Mouse (Mus musculus) E14TG2a.4 (cell line): ENCODE data around the gene Atrnl1.
A peak's percentile ranks its signal among the peaks of the same experiment; 100 is the strongest.

ENCODE experiments used
- H3K27me3 ChIP-seq: 2 replicates; pipeline ENCODE4 v1.6.1; 2014; ENCODE audit warnings: low read length, control low read depth; ENCODE audit not compliant: insufficient read depth
- H3K36me3 ChIP-seq: 2 replicates; pipeline ENCODE4 v1.6.1; 2014; ENCODE audit warnings: low read length, control low read depth; ENCODE audit not compliant: insufficient read depth
- H3K4me1 ChIP-seq: replicated peaks from 2 replicates; pipeline ENCODE4 v1.6.1; 2014; ENCODE audit warnings: low read depth, low read length, control low read depth
- H3K4me3 ChIP-seq: replicated peaks from 2 replicates; pipeline ENCODE4 v1.5.1; 2014; ENCODE audit warnings: mild to moderate bottlenecking, low read length
- H3K9me3 ChIP-seq: 2 replicates; pipeline ENCODE4 v1.6.1; 2014; ENCODE audit warnings: low read length, control low read depth
- CTCF ChIP-seq: conservative IDR thresholded peaks from 2 replicates; pipeline ENCODE4 v1.5.1; 2014; ENCODE audit warnings: low read length
- NANOG ChIP-seq: IDR thresholded peaks from 2 replicates; pipeline ENCODE4 v1.6.1; 2014; ENCODE audit warnings: borderline replicate concordance, low read length, mixed read lengths
- POU5F1 ChIP-seq: IDR thresholded peaks from 2 replicates; pipeline ENCODE4 v1.6.1; 2014; ENCODE audit warnings: low read length, borderline replicate concordance

Atrnl1 gene

DNA sequence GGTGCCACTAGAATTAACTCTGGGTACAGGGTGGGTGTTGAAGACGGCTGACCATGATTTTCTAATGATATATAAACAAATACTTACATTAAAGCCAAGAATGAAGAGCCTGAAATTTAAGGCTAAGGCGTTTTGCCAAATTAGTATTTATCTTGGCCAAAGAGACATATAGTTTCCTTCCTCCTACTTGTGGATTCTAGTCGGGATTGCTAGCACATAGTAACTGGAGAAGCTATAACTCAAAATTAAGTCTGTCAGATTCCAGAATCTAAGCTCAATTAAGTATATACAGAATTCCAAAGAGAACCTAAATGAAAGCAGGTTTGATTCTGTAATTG lies 192.6 kb downstream of the Atrnl1 start:
- H3K4me3 ChIP-seq: no peak overlapping the region
- TF ChIP-seq CTCF (no peak), POU5F1 (no peak), NANOG (no peak)
- H3K36me3 ChIP-seq: no peaks in the 10 kb centered on the region
- no peaks in the 10 kb centered on the region for H3K9me3 ChIP-seq
- H3K27me3 ChIP-seq: no peaks in the 10 kb centered on the region
- H3K4me1 ChIP-seq: no peaks in the 10 kb centered on the region

DNA sequence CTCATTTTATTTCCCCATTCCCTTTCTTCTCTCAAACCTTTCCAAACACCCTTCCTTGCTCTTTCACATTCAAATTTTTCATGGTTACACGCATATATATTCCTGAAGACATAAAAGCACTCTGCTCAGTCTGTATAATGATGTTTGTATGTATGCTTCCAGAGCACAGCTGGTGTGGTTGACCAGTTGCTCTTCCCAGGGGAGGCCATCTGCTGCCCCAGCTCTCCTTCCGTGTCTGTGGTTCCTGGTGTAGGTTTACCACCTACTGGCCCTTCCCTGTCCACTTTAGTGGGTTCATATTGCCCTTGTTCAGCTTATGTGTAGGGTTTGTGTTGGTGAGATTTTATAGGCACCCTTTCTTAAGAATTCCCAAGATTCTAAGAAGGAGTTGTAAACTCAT lies 197.5 kb downstream of the Atrnl1 start:
- Histone ChIP-seq H3K36me3 (no peaks in the 10 kb centered on the region), H3K9me3 (no peaks in the 10 kb centered on the region), H3K27me3 (no peaks in the 10 kb centered on the region), H3K4me1 (no peaks in the 10 kb centered on the region), H3K4me3 (no peak overlapping the region)
- no peak for TF ChIP-seq POU5F1
- no peak for TF ChIP-seq NANOG
- TF ChIP-seq CTCF: no peak

DNA sequence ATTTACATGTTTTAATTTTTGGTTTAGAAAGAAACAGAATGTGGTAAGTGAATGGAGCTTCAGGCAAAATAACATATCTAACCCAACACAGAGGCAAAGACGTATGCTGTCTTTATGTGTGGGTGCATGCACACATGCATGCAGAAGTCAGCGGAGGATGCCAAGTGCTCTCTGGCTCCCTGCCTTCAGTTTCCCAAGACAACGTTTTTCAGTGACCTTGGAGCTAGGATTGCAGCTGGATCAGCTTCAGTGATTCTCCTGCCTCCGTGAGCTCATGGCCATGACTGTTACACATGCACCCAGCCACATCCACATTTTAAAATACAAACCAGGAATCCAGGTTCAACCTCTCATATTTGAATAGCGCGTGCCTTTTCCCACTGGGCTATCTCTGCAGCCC lies 203.5 kb downstream of the Atrnl1 start:
- Histone ChIP-seq H3K36me3 (no peaks in the 10 kb centered on the region), H3K4me1 (no peaks in the 10 kb centered on the region), H3K9me3 (no peaks in the 10 kb centered on the region), H3K27me3 (no peaks in the 10 kb centered on the region), H3K4me3 (no peak overlapping the region)
- TF ChIP-seq CTCF: no peak
- TF ChIP-seq POU5F1: no peak
- no peak for TF ChIP-seq NANOG

DNA sequence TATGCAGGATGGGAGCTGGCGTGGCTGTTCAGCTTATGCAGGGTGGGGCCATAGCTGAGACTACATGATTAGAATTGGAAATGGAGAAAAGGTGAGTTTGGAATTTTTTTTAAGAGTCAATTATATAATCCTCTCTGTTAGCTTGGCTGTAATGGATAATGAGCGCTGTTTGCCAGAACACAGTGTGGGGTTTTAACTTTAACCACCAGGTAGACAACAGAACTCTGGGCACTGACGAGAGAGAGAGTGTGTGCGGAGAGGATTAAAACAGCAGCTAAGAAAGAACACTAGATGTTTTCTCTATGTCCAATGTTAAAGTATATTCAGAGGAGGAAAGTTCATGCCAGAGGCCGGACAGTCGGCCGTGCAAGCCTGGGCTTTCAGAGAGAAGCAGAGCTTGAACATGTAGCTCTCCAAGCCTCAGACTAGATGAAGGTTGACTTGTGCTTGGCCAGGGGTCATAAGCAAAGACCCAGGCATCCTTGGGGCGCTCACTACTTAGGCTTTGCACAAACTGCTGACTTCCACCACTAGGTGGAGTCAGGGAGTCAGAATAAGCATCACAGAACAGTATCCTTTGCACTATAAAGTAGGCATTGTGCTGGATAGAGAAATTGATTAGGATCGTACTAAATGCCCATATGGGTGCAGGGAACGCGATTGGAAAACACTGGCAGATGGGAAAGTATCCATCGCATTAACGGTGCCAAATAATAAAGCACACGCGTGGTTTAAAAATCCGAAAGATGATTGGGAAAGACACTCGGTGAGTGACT lies 205.6 kb downstream of the Atrnl1 start:
- no peaks in the 10 kb centered on the region for H3K36me3 ChIP-seq
- TF ChIP-seq NANOG (no peak), POU5F1 (no peak), CTCF (peak; percentile 61)
- H3K27me3 ChIP-seq: no peaks in the 10 kb centered on the region
- H3K9me3 ChIP-seq: no peaks in the 10 kb centered on the region
- H3K4me1 ChIP-seq: no peaks in the 10 kb centered on the region
- no peak overlapping the region for H3K4me3 ChIP-seq

DNA sequence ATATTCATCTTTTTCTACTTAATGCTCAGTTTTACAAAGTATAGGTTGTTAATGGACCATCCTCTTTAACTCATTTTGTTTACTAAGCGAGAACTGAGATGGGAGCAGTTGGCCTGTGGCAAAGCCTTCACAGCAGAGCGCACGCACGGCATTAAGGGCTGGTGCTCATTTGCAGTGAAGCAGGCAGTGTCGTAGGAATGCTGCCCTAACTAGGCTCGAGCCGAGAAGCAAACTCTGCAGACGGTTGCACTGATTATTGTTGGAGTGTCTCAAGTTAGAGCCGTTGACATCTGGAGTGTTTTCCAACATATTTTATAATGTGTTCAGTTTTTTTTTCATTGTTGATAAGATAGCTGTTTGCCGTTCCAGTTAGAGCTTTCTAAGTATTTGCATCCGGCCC lies 206.9 kb downstream of the Atrnl1 start:
- Histone ChIP-seq H3K27me3 (no peaks in the 10 kb centered on the region), H3K9me3 (peaks cover 4% of the 10 kb centered on the region), H3K4me3 (no peak overlapping the region), H3K36me3 (no peaks in the 10 kb centered on the region), H3K4me1 (no peaks in the 10 kb centered on the region)
- TF ChIP-seq NANOG (no peak), CTCF (no peak), POU5F1 (no peak)

DNA sequence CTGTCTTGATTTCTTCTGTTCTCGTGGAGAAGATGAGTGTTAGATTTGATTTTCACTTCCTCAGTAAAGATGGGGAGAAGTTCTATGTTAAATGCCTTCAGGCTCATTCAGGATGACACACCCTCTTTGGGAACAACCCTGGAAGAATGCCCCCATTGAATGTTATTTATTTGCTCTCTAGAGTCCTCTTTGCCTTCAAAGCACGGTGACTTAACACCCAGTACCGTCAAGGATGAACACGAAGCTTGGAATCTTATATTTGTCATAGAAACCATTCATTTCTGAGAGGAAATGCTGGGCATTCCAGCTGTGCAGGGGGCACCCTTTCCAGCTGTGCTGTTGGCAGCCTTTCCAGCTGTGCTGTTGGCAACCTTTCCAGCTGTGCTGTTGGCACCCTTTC lies 212.6 kb downstream of the Atrnl1 start:
- Histone ChIP-seq H3K4me1 (no peaks in the 10 kb centered on the region), H3K27me3 (no peaks in the 10 kb centered on the region), H3K36me3 (no peaks in the 10 kb centered on the region), H3K4me3 (no peak overlapping the region), H3K9me3 (peaks cover 9% of the 10 kb centered on the region)
- TF ChIP-seq CTCF (no peak), NANOG (no peak), POU5F1 (no peak)

DNA sequence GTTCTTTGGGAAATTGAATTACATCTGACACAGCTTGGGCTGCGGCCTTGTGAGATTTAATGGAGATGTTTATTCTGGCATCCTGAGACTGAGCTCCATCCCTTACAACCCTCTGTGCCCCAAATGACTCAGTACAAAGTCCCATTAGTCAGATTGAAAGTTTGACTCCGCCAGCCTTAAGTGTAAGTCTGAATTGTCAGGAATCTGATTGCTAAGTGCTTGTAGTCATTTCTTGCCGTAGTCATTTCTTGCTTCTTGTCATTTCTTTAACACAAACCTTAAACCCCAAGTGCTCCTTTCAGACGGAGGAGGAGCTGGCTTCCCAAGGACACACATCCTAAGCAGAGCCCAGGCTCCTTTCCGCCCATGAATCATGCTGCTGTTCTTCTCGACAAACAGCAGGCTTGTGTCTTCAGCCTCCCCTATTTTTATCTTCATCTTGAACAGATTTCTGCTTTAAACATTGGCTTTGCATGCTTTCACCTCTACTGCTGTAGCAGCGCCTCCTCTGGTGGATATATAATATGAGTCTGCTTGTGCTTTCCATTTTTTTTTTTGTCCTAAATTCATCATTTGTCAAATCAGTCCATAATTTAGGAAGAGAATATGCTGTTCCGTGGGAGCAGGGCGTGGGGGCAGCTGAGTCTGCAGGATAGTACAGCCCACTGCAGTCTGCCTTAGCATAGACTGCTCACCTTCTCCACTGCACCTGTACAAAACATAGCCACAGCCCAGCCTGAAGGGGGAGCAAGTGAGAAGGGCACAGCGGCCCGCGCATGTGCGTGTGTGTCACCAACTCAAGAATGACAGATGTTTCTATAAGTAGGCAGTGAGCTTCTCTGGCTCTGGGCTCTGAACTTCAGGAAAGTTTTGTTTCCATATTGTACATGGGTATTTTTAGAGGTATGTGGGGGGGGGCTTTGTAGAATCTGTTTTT lies 214.7 kb downstream of the Atrnl1 start:
- Histone ChIP-seq H3K4me3 (no peak overlapping the region), H3K36me3 (no peaks in the 10 kb centered on the region), H3K27me3 (no peaks in the 10 kb centered on the region), H3K9me3 (peaks cover 9% of the 10 kb centered on the region), H3K4me1 (no peaks in the 10 kb centered on the region)
- TF ChIP-seq NANOG: no peak
- TF ChIP-seq CTCF: peak; percentile 38
- TF ChIP-seq POU5F1: no peak

DNA sequence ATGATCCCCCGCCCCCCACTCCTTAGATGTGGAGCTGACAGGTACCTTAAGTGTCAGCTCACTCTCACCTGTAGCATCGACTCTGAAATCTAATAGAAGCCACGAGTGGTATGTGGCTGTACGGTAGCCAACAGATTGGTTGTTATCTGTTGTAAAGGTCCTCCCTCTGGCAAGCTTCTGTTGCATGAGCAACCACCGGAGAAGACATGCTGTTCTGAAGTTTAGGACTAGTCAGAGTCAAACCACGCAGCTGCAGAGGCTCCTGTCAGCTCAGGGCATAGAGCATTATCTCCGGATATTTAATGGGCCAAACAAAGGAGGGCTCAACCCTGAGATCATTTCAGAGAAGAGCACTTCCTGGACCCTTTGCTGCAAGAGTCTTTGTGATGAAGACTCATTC lies 222.2 kb downstream of the Atrnl1 start:
- H3K4me3 ChIP-seq: no peak overlapping the region
- H3K4me1 ChIP-seq: no peaks in the 10 kb centered on the region
- H3K27me3 ChIP-seq: no peaks in the 10 kb centered on the region
- H3K36me3 ChIP-seq: no peaks in the 10 kb centered on the region
- TF ChIP-seq NANOG (no peak), CTCF (no peak), POU5F1 (no peak)
- H3K9me3 ChIP-seq: no peaks in the 10 kb centered on the region
